Mouse (Mus musculus): ENCODE results near the gene 1700023F06Rik.
A peak's percentile ranks its signal among the peaks of the same experiment; 100 is the strongest.

The 1700023F06Rik gene

DNA sequence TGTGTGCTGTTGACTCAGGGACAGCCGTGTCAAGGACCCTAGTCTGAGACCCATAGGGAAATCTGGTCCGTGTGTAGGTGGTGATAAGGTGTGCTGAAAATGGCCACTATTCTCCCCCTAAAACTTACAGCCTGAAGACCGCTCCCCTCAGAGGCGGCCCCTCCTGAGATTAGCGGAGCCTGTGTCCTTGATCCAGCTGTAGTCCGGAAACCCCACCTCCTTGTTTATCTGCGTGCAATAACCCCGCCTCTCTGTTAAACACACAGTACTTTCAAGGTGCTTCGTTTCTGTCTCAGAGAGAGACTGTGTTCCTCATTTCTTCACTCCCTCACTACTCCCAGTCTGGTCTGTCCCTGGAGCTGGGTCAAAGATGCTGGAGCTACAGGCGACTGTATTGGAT lies 44.0 kb downstream of the 1700023F06Rik start:
- DNase-seq (ENCODE audit: low spot score in 2 of 2): peak in 1 of 2 experiments; percentile 53

- no peak for DNase-seq (ENCODE audit: low spot score in 2 of 2)
Measured at GRCm38 (mm10) chr11:103162132-103162531, 46.2 kb downstream of the 1700023F06Rik start.

DNA sequence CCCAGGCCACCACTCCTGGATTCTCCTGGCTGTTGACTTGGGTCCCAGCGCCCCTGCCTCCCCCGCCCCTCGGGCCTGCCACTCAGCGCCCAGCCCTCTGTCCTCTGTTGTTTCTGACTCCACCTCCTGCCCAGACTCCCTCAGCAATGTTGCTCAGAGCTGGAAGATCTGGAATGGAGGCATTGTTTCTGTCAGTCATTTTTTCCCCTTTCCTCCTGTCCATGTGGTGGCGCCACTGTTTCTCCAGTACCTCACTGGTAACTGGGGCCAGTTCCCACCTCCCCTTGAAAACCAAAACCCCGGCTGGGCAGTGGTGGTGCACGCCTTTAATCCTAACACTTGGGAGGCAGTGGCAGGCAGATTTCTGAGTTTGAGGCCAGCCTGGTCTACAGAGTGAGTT lies 46.9 kb downstream of the 1700023F06Rik start:
- DNase-seq (ENCODE audit: low spot score in 2 of 2): no peak

DNA sequence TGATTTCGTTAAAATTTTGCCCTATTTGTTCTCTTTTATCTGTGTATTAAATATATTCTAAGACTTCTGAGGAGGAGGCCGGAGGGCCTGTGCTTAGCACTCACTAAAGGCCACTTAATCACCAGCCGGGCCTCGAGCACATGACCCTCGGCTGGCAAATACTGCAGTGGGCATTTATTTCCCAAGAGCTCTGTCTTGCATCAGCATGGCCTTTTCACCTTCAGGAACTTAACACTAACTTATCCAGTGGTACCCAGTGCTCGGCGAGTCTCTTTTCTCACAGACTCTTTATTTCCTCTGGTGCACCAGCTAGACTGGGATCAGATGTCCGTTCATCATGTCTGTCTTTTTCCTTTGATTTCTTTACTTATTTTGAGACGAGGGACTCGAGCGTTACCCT lies 47.6 kb downstream of the 1700023F06Rik start:
- DNase-seq (ENCODE audit: low spot score in 2 of 2): no peak

GRCm38 (mm10) chr11:103158621-103159478 lies 49.5 kb downstream of the 1700023F06Rik start:
- DNase-seq (ENCODE audit: low spot score in 2 of 2): peak; percentile 82 to 97

GRCm38 (mm10) chr11:103149771-103150170 lies 58.6 kb downstream of the 1700023F06Rik start:
- DNase-seq (ENCODE audit: low spot score in 2 of 2): no peak
